Mouse (Mus musculus) MEL (cell line): ENCODE data around the gene Gm49661. TPM values are rescaled to one million over a fixed set of nuclear protein-coding genes. Genes with fewer than 3 reads are reported as not detected.
A peak's percentile ranks its signal among the peaks of the same experiment; 100 is the strongest.

Experiments used
- DNase-seq: peaks from one replicate; pipeline ENCODE4 v3.0.0; 2011; ENCODE audit warnings: low read depth, low spot score
- H3K27ac ChIP-seq: 2 replicates; pipeline ENCODE4 v1.5.1; 2012; ENCODE audit warnings: low read depth, mild to moderate bottlenecking, control low read depth, low read length, moderate library complexity; ENCODE audit not compliant: control insufficient read depth
- H3K27me3 ChIP-seq, 2 experiments: fragments of 150-350 bp in 1 of 2; sonication (generic) in 1 of 2; 2 replicates each; pipeline ENCODE4 v1.6.1; 2012; ENCODE audit warnings: low read length in 2 of 2, mild to moderate bottlenecking in 2 of 2, improper control_type of control experiment in 1 of 2, moderate library complexity in 1 of 2; ENCODE audit not compliant: insufficient read depth in 2 of 2, control insufficient read depth in 1 of 2
- H3K36me3 ChIP-seq, 2 experiments: 2 replicates each; pipeline ENCODE4 v1.6.1; 2012 to 2014; ENCODE audit warnings: low read length in 2 of 2, improper control_type of control experiment in 1 of 2, inconsistent platforms in 1 of 2, mild to moderate bottlenecking in 1 of 2; ENCODE audit not compliant: insufficient read depth in 2 of 2, control insufficient read depth in 1 of 2
- H3K4me1 ChIP-seq, 2 experiments: fragments of 150-350 bp in 1 of 2; sonication (generic) in 1 of 2; 2 replicates each; pipeline ENCODE4 v1.6.1; 2012; ENCODE audit warnings: low read length in 2 of 2, improper control_type of control experiment in 1 of 2, mild to moderate bottlenecking in 1 of 2; ENCODE audit not compliant: insufficient read depth in 2 of 2, control insufficient read depth in 1 of 2
- H3K4me3 ChIP-seq, 2 experiments: fragments of 150-350 bp in 1 of 2; sonication (generic) in 1 of 2; 2 replicates each; pipeline ENCODE4 v1.5.1; 2012; ENCODE audit warnings: low read depth in 2 of 2, low read length in 2 of 2, mild to moderate bottlenecking in 2 of 2, moderate library complexity in 2 of 2, control low read depth in 1 of 2, improper control_type of control experiment in 1 of 2; ENCODE audit not compliant: control insufficient read depth in 1 of 2, insufficient read depth in 1 of 2
- H3K79me2 ChIP-seq: 2 replicates; pipeline ENCODE4 v1.6.1; 2012; ENCODE audit warnings: mild to moderate bottlenecking, low read length, moderate library complexity; ENCODE audit not compliant: control insufficient read depth, poor library complexity, insufficient read depth
- H3K9ac ChIP-seq: 2 replicates; pipeline ENCODE4 v1.6.1; 2012; ENCODE audit warnings: low read depth, mild to moderate bottlenecking, control low read depth, low read length, moderate library complexity; ENCODE audit not compliant: control insufficient read depth, poor library complexity, severe bottlenecking
- H3K9me3 ChIP-seq: fragments of 150-350 bp; sonication (generic); replicated peaks from 2 replicates; pipeline ENCODE4 v1.6.1; 2012; ENCODE audit warnings: mild to moderate bottlenecking, low read length, improper control_type of control experiment, moderate library complexity; ENCODE audit not compliant: insufficient read depth
- CHD2 ChIP-seq: IDR thresholded peaks from 2 replicates; pipeline ENCODE4 v1.6.1; 2011; ENCODE audit warnings: low read length, improper control_type of control experiment
- CTCF ChIP-seq, 3 experiments: IDR thresholded peaks in 2 of 3; conservative IDR thresholded peaks in 1 of 3; 2 replicates each; pipeline ENCODE4 v1.5.1; 2011 to 2012; ENCODE audit warnings: low read length in 3 of 3, low read depth in 2 of 3, mild to moderate bottlenecking in 2 of 3, improper control_type of control experiment in 1 of 3, inconsistent platforms in 1 of 3, mixed read lengths in 1 of 3, moderate library complexity in 1 of 3; ENCODE audit not compliant: control insufficient read depth in 1 of 3, insufficient read depth in 1 of 3, poor library complexity in 1 of 3, severe bottlenecking in 1 of 3
- E2F4 ChIP-seq: IDR thresholded peaks from 2 replicates; pipeline ENCODE4 v1.6.1; 2011; ENCODE audit warnings: low read depth, low read length, improper control_type of control experiment, borderline replicate concordance
- ELF1 ChIP-seq: IDR thresholded peaks from 2 replicates; pipeline ENCODE4 v1.6.1; 2014; ENCODE audit warnings: low read depth, mild to moderate bottlenecking, inconsistent platforms, low read length, improper control_type of control experiment, moderate library complexity
- EP300 ChIP-seq, 2 experiments: IDR thresholded peaks; 2 replicates each; pipeline ENCODE4 v1.6.1; 2011; ENCODE audit warnings: improper control_type of control experiment in 2 of 2, low read length in 2 of 2, low read depth in 1 of 2, mild to moderate bottlenecking in 1 of 2
- ETS1 ChIP-seq: IDR thresholded peaks from 2 replicates; pipeline ENCODE4 v1.6.1; 2012; ENCODE audit warnings: low read depth, mild to moderate bottlenecking, inconsistent platforms, low read length, improper control_type of control experiment, moderate library complexity
- GABPA ChIP-seq: IDR thresholded peaks from 2 replicates; pipeline ENCODE4 v1.6.1; 2012; ENCODE audit warnings: low read depth, mild to moderate bottlenecking, inconsistent platforms, low read length, improper control_type of control experiment, moderate library complexity
- KAT2A ChIP-seq: conservative IDR thresholded peaks from 2 replicates; pipeline ENCODE4 v1.6.1; 2012; ENCODE audit warnings: low read depth, low read length, improper control_type of control experiment, inconsistent platforms
- MAX ChIP-seq: IDR thresholded peaks from 2 replicates; pipeline ENCODE4 v1.6.1; 2011; ENCODE audit warnings: low read length, improper control_type of control experiment
- MAZ ChIP-seq: IDR thresholded peaks from 2 replicates; pipeline ENCODE4 v1.6.1; 2012; ENCODE audit warnings: low read depth, mild to moderate bottlenecking, inconsistent platforms, low read length, improper control_type of control experiment
- MXI1 ChIP-seq: IDR thresholded peaks from 2 replicates; pipeline ENCODE4 v1.6.1; 2011; ENCODE audit warnings: mild to moderate bottlenecking, low read depth, low read length, improper control_type of control experiment
- MYC ChIP-seq: IDR thresholded peaks from 2 replicates; pipeline ENCODE4 v1.6.1; 2011; ENCODE audit warnings: low read depth, mild to moderate bottlenecking, low read length, improper control_type of control experiment, moderate library complexity
- NELFE ChIP-seq: IDR thresholded peaks from 2 replicates; pipeline ENCODE4 v1.6.1; 2011; ENCODE audit warnings: low read depth, low read length, improper control_type of control experiment
- NRF1 ChIP-seq: IDR thresholded peaks from 2 replicates; pipeline ENCODE4 v1.6.1; 2014; ENCODE audit warnings: low read depth, mild to moderate bottlenecking, inconsistent platforms, low read length, improper control_type of control experiment, moderate library complexity; ENCODE audit not compliant: poor library complexity, insufficient read depth, severe bottlenecking
- POLR2A ChIP-seq, 2 experiments: IDR thresholded peaks; 2 replicates each; pipeline ENCODE4 v1.6.1; 2011 to 2012; ENCODE audit warnings: low read length in 2 of 2, mild to moderate bottlenecking in 2 of 2, control low read depth in 1 of 2, improper control_type of control experiment in 1 of 2, low read depth in 1 of 2, moderate library complexity in 1 of 2; ENCODE audit not compliant: control insufficient read depth in 1 of 2, insufficient read depth in 1 of 2, poor library complexity in 1 of 2
- POLR2AphosphoS2 ChIP-seq: IDR thresholded peaks from 2 replicates; pipeline ENCODE4 v1.6.1; 2011; ENCODE audit warnings: low read length, improper control_type of control experiment
- TAL1 ChIP-seq: IDR thresholded peaks from 2 replicates; pipeline ENCODE4 v1.6.1; 2012; ENCODE audit warnings: mild to moderate bottlenecking, inconsistent platforms, low read length, moderate library complexity, mixed read lengths
- TBP ChIP-seq: IDR thresholded peaks from 2 replicates; pipeline ENCODE4 v1.8.0; 2011; ENCODE audit warnings: low read depth, low read length, improper control_type of control experiment
- UBTF ChIP-seq: IDR thresholded peaks from 2 replicates; pipeline ENCODE4 v1.6.1; 2012; ENCODE audit warnings: low read depth, mild to moderate bottlenecking, inconsistent platforms, low read length, improper control_type of control experiment, moderate library complexity, borderline replicate concordance; ENCODE audit not compliant: insufficient read depth
- ZC3H11A ChIP-seq: IDR thresholded peaks from 2 replicates; pipeline ENCODE4 v1.6.1; 2012; ENCODE audit warnings: low read depth, mild to moderate bottlenecking, inconsistent platforms, low read length, improper control_type of control experiment
- ZKSCAN1 ChIP-seq: IDR thresholded peaks from 2 replicates; pipeline ENCODE4 v1.6.1; 2012; ENCODE audit warnings: low read depth, mild to moderate bottlenecking, inconsistent platforms, low read length, improper control_type of control experiment, moderate library complexity
- ZMIZ1 ChIP-seq: IDR thresholded peaks from 2 replicates; pipeline ENCODE4 v1.6.1; 2012; ENCODE audit warnings: low read depth, mild to moderate bottlenecking, inconsistent platforms, low read length, improper control_type of control experiment, moderate library complexity
- polyA plus RNA-seq, 2 experiments: library from polyadenylated mRNA; stranded (reverse) in 1 of 2; unstranded in 1 of 2; fragments of >175 nt in 1 of 2; fragments of >200 nt in 1 of 2; gene quantifications; 2 replicates each; pipeline versions ENCODE4 v1.2.1 to v1.2.4; 2012; ENCODE audit warnings: low replicate concordance in 2 of 2, low read depth in 1 of 2; ENCODE audit not compliant: insufficient read length in 2 of 2, insufficient read depth in 1 of 2, missing spikeins in 1 of 2
- total RNA-seq: library from RNA; depleted of rRNA; stranded (reverse); fragments of 300-350 nt; gene quantifications from 2 replicates; pipeline ENCODE4 v1.2.3, GENCODE M21; 2012

Gm49661 gene
- total and polyA plus RNA-seq, 3 experiments: 4.7 TPM; not detected in 2

GRCm38 (mm10) chr8:84963952-84964351, 5.3 kb downstream of the Gm49661 start:
- H3K27ac ChIP-seq: no peak overlapping the region
- peaks cover 0 to 19% of the 10 kb centered on the region in 2 experiments for H3K36me3 ChIP-seq
- no peak overlapping the region for H3K9ac ChIP-seq
- H3K27me3 ChIP-seq: no peaks in the 10 kb centered on the region
- peaks cover 5 to 26% of the 10 kb centered on the region in 2 experiments for H3K4me1 ChIP-seq
- H3K9me3 ChIP-seq: no peaks in the 10 kb centered on the region
- DNase-seq: no peak
- peaks cover under 1% of the 10 kb centered on the region for H3K79me2 ChIP-seq
- TF ChIP-seq E2F4 (no peak), CHD2 (no peak), ZC3H11A (no peak), TBP (0 out of 2 replicates have a peak, but pooled peaks have one; percentile 32), MXI1 (no peak), EP300 (IDR thresholded peaks at IDR 0.05; ENCODE audit: low read depth in 1 of 2, low read length in 2 of 2) (no peak), ZKSCAN1 (no peak), CTCF (IDR thresholded peaks at IDR 0.05 in 2 of 3, conservative IDR thresholded peaks at IDR 0.05 in 1 of 3; ENCODE audit: control insufficient read depth in 1 of 3, insufficient read depth in 1 of 3, low read depth in 2 of 3, low read length in 3 of 3, poor library complexity in 1 of 3, severe bottlenecking in 1 of 3) (peak in 2 of 3 experiments; percentile 6 to 16; a peak in 1 of 6 replicates), ETS1 (no peak), POLR2AphosphoS2 (no peak), GABPA (no peak), POLR2A (IDR thresholded peaks at IDR 0.05; ENCODE audit: control insufficient read depth in 1 of 2, insufficient read depth in 1 of 2, low read depth in 1 of 2, low read length in 2 of 2, poor library complexity in 1 of 2) (no peak), MYC (no peak), MAX (no peak)
- H3K4me3 ChIP-seq: no peak overlapping the region

GRCm38 (mm10) chr8:84959811-84960210, 9.4 kb downstream of the Gm49661 start:
- no peaks in the 10 kb centered on the region for H3K4me1 ChIP-seq
- no peak for TF ChIP-seq ELF1
- no peak for TF ChIP-seq NELFE
- TF ChIP-seq ETS1: no peak
- no peak for TF ChIP-seq ZMIZ1
- no peak for TF ChIP-seq CHD2
- no peak for TF ChIP-seq E2F4
- no peak for TF ChIP-seq POLR2AphosphoS2
- TF ChIP-seq UBTF: no peak
- no peak for TF ChIP-seq MAZ
- TF ChIP-seq TAL1: no peak
- no peak for TF ChIP-seq KAT2A
- TF ChIP-seq EP300 (IDR thresholded peaks at IDR 0.05; ENCODE audit: low read depth in 1 of 2, low read length in 2 of 2): no peak
- no peak for TF ChIP-seq NRF1
- no peak for TF ChIP-seq ZKSCAN1
- TF ChIP-seq, all 39 proteins: peak for 0
- H3K9me3 ChIP-seq: no peaks in the 10 kb centered on the region
- H3K27me3 ChIP-seq: no peaks in the 10 kb centered on the region
- DNase-seq: no peak
- H3K27ac ChIP-seq: no peak overlapping the region
- peaks cover 0 to 3% of the 10 kb centered on the region in 2 experiments; a peak in 2 of 4 replicates for H3K36me3 ChIP-seq
- no peak overlapping the region for H3K9ac ChIP-seq
- H3K79me2 ChIP-seq: no peaks in the 10 kb centered on the region
- H3K4me3 ChIP-seq: no peak overlapping the region
